ENCODE assay signal across 10 mouse cellular contexts in genomic region chr11:108940655-108941412, GRCm38 (mm10). TPM values are rescaled to one million over a fixed set of nuclear protein-coding genes. Genes with fewer than 3 reads are reported as not detected.
DNase-seq lines count a peak whose midpoint lies in the region; ATAC-seq lines count a peak whose summit lies in the region.
"Had no signal": no experiment of that assay in that cellular context is flagged by ENCODE, and none has a peak within 500 bp of the region (broad histone marks: within the 10 kb centered on the region; RNA-seq: fewer than 3 reads in every experiment).

No protein-coding gene starts in this region.

- H3K27ac ChIP-seq in hindbrain, embryonic 10.5 days = peak overlapping the region; percentile 59; the same call in 1 of the 2 replicates
- H3K27ac ChIP-seq in midbrain, embryonic 11.5 days (ENCODE audit: low read depth, low read length) = 0 out of 2 replicates have a peak overlapping the region, but pooled peaks have one; percentile 1

- no peak overlapping the region for H3K4me3 ChIP-seq in hindbrain, embryonic 10.5 days
- H3K4me3 ChIP-seq in midbrain, embryonic 11.5 days (ENCODE audit: low read depth, low read length) = no peak overlapping the region

- no peak for ATAC-seq in midbrain, embryonic 11.5 days (ENCODE audit: low FRiP score)

- H3K9me3 ChIP-seq in hindbrain, embryonic 10.5 days = peaks cover 7% of the 10 kb centered on the region; the same call in 1 of the 2 replicates
- H3K9me3 ChIP-seq in midbrain, embryonic 11.5 days (ENCODE audit: control insufficient read depth, low read length) = peaks cover 2% of the 10 kb centered on the region; the same call in 1 of the 2 replicates

- WGBS in hindbrain, embryonic 10.5 days = 60% methylated on average over 19 of the region's 19 CpGs
- 49% methylated on average over 19 of the region's 19 CpGs for WGBS in midbrain, embryonic 11.5 days

- H3K36me3 ChIP-seq in hindbrain, embryonic 10.5 days = peaks cover 100% of the 10 kb centered on the region
- peaks cover 52% of the 10 kb centered on the region for H3K36me3 ChIP-seq in midbrain, embryonic 11.5 days (ENCODE audit: control insufficient read depth, insufficient read depth, low read length)
- H3K36me3 ChIP-seq: G1E had no signal

- peak overlapping the region; percentile 18; the same call in 1 of the 2 replicates for H3K9ac ChIP-seq in midbrain, embryonic 11.5 days (ENCODE audit: low read length)

- H3K4me1 ChIP-seq in hindbrain, embryonic 10.5 days (replicated peaks) = peaks cover 40% of the 10 kb centered on the region
- peaks cover 26% of the 10 kb centered on the region for H3K4me1 ChIP-seq in midbrain, embryonic 11.5 days (ENCODE audit: control insufficient read depth, insufficient read depth, low read length)

- DNase-seq in adrenal gland, adult 2 months = peak; percentile 17
- DNase-seq in adrenal gland, adult 8-10 months = no peak
- DNase-seq in brain, adult 2 months (ENCODE audit: low read depth, low spot score) = peak; percentile 76
- no peak for DNase-seq in hindbrain, embryonic 10.5 days (ENCODE audit: low spot score)
- no peak for DNase-seq in midbrain, embryonic 11.5 days (ENCODE audit: low spot score, missing footprints)
- DNase-seq in spleen, adult 12 weeks (ENCODE audit: low spot score) = no peak
- no peak for DNase-seq in kidney, adult 8-10 months
- DNase-seq in B cell, adult 2 months = no peak
- DNase-seq: kidney, postnatal 10 days had no signal

- H3K27me3 ChIP-seq in hindbrain, embryonic 10.5 days (ENCODE audit: insufficient read depth, poor library complexity, severe bottlenecking) = 0 out of 2 replicates have a peak, but pooled peaks cover 3% of the 10 kb centered on the region
- H3K27me3 ChIP-seq in midbrain, embryonic 11.5 days (ENCODE audit: control insufficient read depth, insufficient read depth, low read length) = no peaks in the 10 kb centered on the region

- H3K4me2 ChIP-seq in midbrain, embryonic 11.5 days = no peak overlapping the region

RNA-seq across cellular contexts. Expression of gene Axin2, which starts 20.7 kb away (rescaled TPM):
- total RNA-seq in adrenal gland, adult 2 months (2021) = 10 to 100 TPM; 28.6 to 47.1 TPM
- 25.7 and 31.4 TPM in 2 replicates for polyA plus RNA-seq in adrenal gland, adult 2 months (2012; rRNA removed)
- 10 to 100 TPM; 42.3 to 93.1 (median 66.6) TPM for total RNA-seq in adrenal gland, adult 8-10 months (2022)
- 18.0 and 19.8 TPM in 2 replicates for polyA plus RNA-seq in hindbrain, embryonic 10.5 days (2016; fragmentation: Nextera tagmentation; extraction: Ambion mirVana)
- polyA plus RNA-seq in midbrain, embryonic 11.5 days (2014; fragmentation: Nextera tagmentation; extraction: Ambion mirVana) = 20.8 and 23.1 TPM in 2 replicates
- total RNA-seq: G1E had no signal
- polyA plus RNA-seq: G1E had no signal

Comparison
In these comparisons a context has a peak if more than half of its experiments do, and no peak if none do; other contexts are left out.
1. DNase-seq: peak in adrenal gland, adult 2 months (single experiment) and brain, adult 2 months (single experiment); none in adrenal gland, adult 8-10 months (single experiment), hindbrain, embryonic 10.5 days (single experiment), midbrain, embryonic 11.5 days (single experiment), spleen, adult 12 weeks (single experiment), kidney, adult 8-10 months (0 of 2) and B cell, adult 2 months (0 of 2).